Mouse (Mus musculus): ENCODE results near the gene Zfp568.

- TF ChIP-seq CTCF (conservative IDR thresholded peaks at IDR 0.05; ENCODE audit: low read length): no peak
- TF ChIP-seq POU5F1 (IDR thresholded peaks at IDR 0.05; ENCODE audit: borderline replicate concordance, low read length): no peak
Measured at GRCm38 (mm10) chr7:30023800-30024199, 40.0 kb downstream of the Zfp568 start.

Measured in E14TG2a.4 (cell line).